Mouse (Mus musculus): ENCODE measurements around the gene Dop1b. TPM values are rescaled to one million over a fixed set of nuclear protein-coding genes. Genes with fewer than 3 reads are reported as not detected.
"Not testable (repeated sequence)": the region's sequence is repeated elsewhere in the genome, so short reads cannot be mapped to it uniquely, and the experiment has no call there.

Dop1b gene
- polyA plus RNA-seq, 1 experiment from 2014 or later = 6.3 TPM

- Histone ChIP-seq H3K9me3 (replicated peaks; ENCODE audit: control insufficient read depth, low read length) (no peaks in the 10 kb centered on the region), H3K27me3 (ENCODE audit: control insufficient read depth, insufficient read depth, low read length) (peaks cover 52% of the 10 kb centered on the region), H3K36me3 (ENCODE audit: control insufficient read depth, insufficient read depth, low read length) (no peaks in the 10 kb centered on the region), H3K4me2 (peak within 1 kb of the TSS; percentile 85), H3K9ac (ENCODE audit: low read depth, low read length) (peak within 1 kb of the TSS; percentile 54; the same call in 1 of the 2 replicates), H3K4me1 (ENCODE audit: control insufficient read depth, insufficient read depth, low read length) (peaks cover 8% of the 10 kb centered on the region), H3K27ac (ENCODE audit: low read depth, low read length) (no peak within 1 kb of the TSS), H3K4me3 (ENCODE audit: low read depth, low read length) (peak within 1 kb of the TSS; percentile 51)
- no peak; the same call in 1 of the 2 replicates for ATAC-seq (replicated peaks; ENCODE audit: insufficient number of reproducible peaks, low FRiP score, low TSS enrichment)
- WGBS (ENCODE audit: insufficient replicate concordance) = under 1% methylated on average over 63 of the region's 63 CpGs
These were observed 28.8 kb upstream of the Dop1b start, which contains the start of gene Cbr3 for GRCm38 (mm10) chr16:93682689-93683507. Gene Cbr3 (plus strand): TSS chr16:93683215.

GRCm38 (mm10) chr16:93683508-93684236 is 28.0 kb upstream of the Dop1b start:
- H3K4me2 ChIP-seq = peak overlapping the region; percentile 85
- no peak for ATAC-seq (replicated peaks; ENCODE audit: insufficient number of reproducible peaks, low FRiP score, low TSS enrichment)
- peaks cover 52% of the 10 kb centered on the region for H3K27me3 ChIP-seq (ENCODE audit: control insufficient read depth, insufficient read depth, low read length)
- H3K36me3 ChIP-seq (ENCODE audit: control insufficient read depth, insufficient read depth, low read length) = no peaks in the 10 kb centered on the region
- under 1% methylated on average over 53 of the region's 53 CpGs for WGBS (ENCODE audit: insufficient replicate concordance)
- H3K4me1 ChIP-seq (ENCODE audit: control insufficient read depth, insufficient read depth, low read length) = peaks cover 8% of the 10 kb centered on the region
- H3K4me3 ChIP-seq (ENCODE audit: low read depth, low read length) = peak overlapping the region; percentile 51
- no peak overlapping the region for H3K27ac ChIP-seq (ENCODE audit: low read depth, low read length)
- no peaks in the 10 kb centered on the region for H3K9me3 ChIP-seq (replicated peaks; ENCODE audit: control insufficient read depth, low read length)
- peak overlapping the region; percentile 54; the same call in 1 of the 2 replicates for H3K9ac ChIP-seq (ENCODE audit: low read depth, low read length)

GRCm38 (mm10) chr16:93684441-93684840 is 27.3 kb upstream of the Dop1b start:
- Histone ChIP-seq H3K4me1 (ENCODE audit: control insufficient read depth, insufficient read depth, low read length) (peaks cover 8% of the 10 kb centered on the region), H3K4me3 (ENCODE audit: low read depth, low read length) (no peak overlapping the region), H3K27me3 (ENCODE audit: control insufficient read depth, insufficient read depth, low read length) (peaks cover 50% of the 10 kb centered on the region), H3K36me3 (ENCODE audit: control insufficient read depth, insufficient read depth, low read length) (no peaks in the 10 kb centered on the region), H3K9ac (ENCODE audit: low read depth, low read length) (no peak overlapping the region), H3K4me2 (peak overlapping the region; percentile 85), H3K27ac (ENCODE audit: low read depth, low read length) (no peak overlapping the region), H3K9me3 (replicated peaks; ENCODE audit: control insufficient read depth, low read length) (no peaks in the 10 kb centered on the region)
- 32% methylated on average over 7 of the region's 7 CpGs for WGBS (ENCODE audit: insufficient replicate concordance)
- ATAC-seq (replicated peaks; ENCODE audit: insufficient number of reproducible peaks, low FRiP score, low TSS enrichment) = no peak

- H3K27me3 ChIP-seq (ENCODE audit: control insufficient read depth, insufficient read depth, low read length) = peaks cover 50% of the 10 kb centered on the region
These were observed 25.9 kb upstream of the Dop1b start for GRCm38 (mm10) chr16:93685783-93686182.

GRCm38 (mm10) chr16:93686421-93686820 is 25.3 kb upstream of the Dop1b start:
- no peak overlapping the region for H3K9ac ChIP-seq (ENCODE audit: low read depth, low read length)
- no peak overlapping the region for H3K27ac ChIP-seq (ENCODE audit: low read depth, low read length)
- ATAC-seq (replicated peaks; ENCODE audit: insufficient number of reproducible peaks, low FRiP score, low TSS enrichment) = no peak
- H3K9me3 ChIP-seq (replicated peaks; ENCODE audit: control insufficient read depth, low read length) = no peaks in the 10 kb centered on the region
- peaks cover 8% of the 10 kb centered on the region for H3K4me1 ChIP-seq (ENCODE audit: control insufficient read depth, insufficient read depth, low read length)
- H3K27me3 ChIP-seq (ENCODE audit: control insufficient read depth, insufficient read depth, low read length) = peaks cover 46% of the 10 kb centered on the region
- H3K4me2 ChIP-seq = no peak overlapping the region
- H3K36me3 ChIP-seq (ENCODE audit: control insufficient read depth, insufficient read depth, low read length) = no peaks in the 10 kb centered on the region
- no peak overlapping the region for H3K4me3 ChIP-seq (ENCODE audit: low read depth, low read length)
- 76% methylated on average over 5 of the region's 7 CpGs for WGBS (ENCODE audit: insufficient replicate concordance)

More at GRCm38 (mm10) chr16:93685783-93686182, 25.9 kb upstream of the Dop1b start:
- WGBS (ENCODE audit: insufficient replicate concordance) = 89% methylated on average over 3 of the region's 3 CpGs
- not testable (repeated sequence) for H3K4me1 ChIP-seq (ENCODE audit: control insufficient read depth, insufficient read depth, low read length); H3K9ac ChIP-seq (ENCODE audit: low read depth, low read length); H3K27ac ChIP-seq (ENCODE audit: low read depth, low read length); H3K36me3 ChIP-seq (ENCODE audit: control insufficient read depth, insufficient read depth, low read length); H3K4me2 ChIP-seq; H3K4me3 ChIP-seq (ENCODE audit: low read depth, low read length); H3K9me3 ChIP-seq (replicated peaks; ENCODE audit: control insufficient read depth, low read length); ATAC-seq (replicated peaks; ENCODE audit: insufficient number of reproducible peaks, low FRiP score, low TSS enrichment)

- Histone ChIP-seq H3K9me3 (replicated peaks; ENCODE audit: control insufficient read depth, low read length) (no peaks in the 10 kb centered on the region), H3K4me2 (no peak overlapping the region), H3K9ac (ENCODE audit: low read depth, low read length) (no peak overlapping the region), H3K27me3 (ENCODE audit: control insufficient read depth, insufficient read depth, low read length) (peaks cover 41% of the 10 kb centered on the region), H3K4me3 (ENCODE audit: low read depth, low read length) (no peak overlapping the region), H3K4me1 (ENCODE audit: control insufficient read depth, insufficient read depth, low read length) (peaks cover 8% of the 10 kb centered on the region), H3K27ac (ENCODE audit: low read depth, low read length) (no peak overlapping the region), H3K36me3 (ENCODE audit: control insufficient read depth, insufficient read depth, low read length) (no peaks in the 10 kb centered on the region)
- ATAC-seq (replicated peaks; ENCODE audit: insufficient number of reproducible peaks, low FRiP score, low TSS enrichment) = no peak
- 39% methylated on average over 5 of the region's 5 CpGs for WGBS (ENCODE audit: insufficient replicate concordance)
These were observed 24.8 kb upstream of the Dop1b start for GRCm38 (mm10) chr16:93686945-93687344.

GRCm38 (mm10) chr16:93691206-93691841 is 20.4 kb upstream of the Dop1b start:
- Histone ChIP-seq H3K36me3 (ENCODE audit: control insufficient read depth, insufficient read depth, low read length) (no peaks in the 10 kb centered on the region), H3K4me1 (ENCODE audit: control insufficient read depth, insufficient read depth, low read length) (no peaks in the 10 kb centered on the region), H3K27ac (ENCODE audit: low read depth, low read length) (no peak overlapping the region), H3K4me3 (ENCODE audit: low read depth, low read length) (no peak overlapping the region), H3K9ac (ENCODE audit: low read depth, low read length) (no peak overlapping the region), H3K27me3 (ENCODE audit: control insufficient read depth, insufficient read depth, low read length) (0 out of 2 replicates have a peak, but pooled peaks cover 3% of the 10 kb centered on the region), H3K4me2 (no peak overlapping the region), H3K9me3 (replicated peaks; ENCODE audit: control insufficient read depth, low read length) (no peaks in the 10 kb centered on the region)
- 67% methylated on average over 6 of the region's 6 CpGs for WGBS (ENCODE audit: insufficient replicate concordance)
- ATAC-seq (replicated peaks; ENCODE audit: insufficient number of reproducible peaks, low FRiP score, low TSS enrichment) = no peak

- Histone ChIP-seq H3K4me2 (no peak overlapping the region), H3K4me1 (ENCODE audit: control insufficient read depth, insufficient read depth, low read length) (no peaks in the 10 kb centered on the region), H3K27ac (ENCODE audit: low read depth, low read length) (no peak overlapping the region), H3K9ac (ENCODE audit: low read depth, low read length) (no peak overlapping the region), H3K9me3 (replicated peaks; ENCODE audit: control insufficient read depth, low read length) (no peaks in the 10 kb centered on the region), H3K27me3 (ENCODE audit: control insufficient read depth, insufficient read depth, low read length) (no peaks in the 10 kb centered on the region), H3K4me3 (ENCODE audit: low read depth, low read length) (no peak overlapping the region), H3K36me3 (ENCODE audit: control insufficient read depth, insufficient read depth, low read length) (no peaks in the 10 kb centered on the region)
- no peak for ATAC-seq (replicated peaks; ENCODE audit: insufficient number of reproducible peaks, low FRiP score, low TSS enrichment)
- WGBS (ENCODE audit: insufficient replicate concordance) = 63% methylated on average over 2 of the region's 2 CpGs
These were observed 19.0 kb upstream of the Dop1b start for GRCm38 (mm10) chr16:93692744-93693143.
